Mouse (Mus musculus) forebrain, postnatal 0 days (tissue): ENCODE results near the gene Mtcl1. TPM values are rescaled to one million over a fixed set of nuclear protein-coding genes. Genes with fewer than 3 reads are reported as not detected.

Experiments
- ATAC-seq: fragments of 200-750 bp; cut with Nextera tagmentation; 2 replicates; pipeline ENCODE4 v1.8.0; 2017; ENCODE audit warnings: mild to moderate bottlenecking, moderate library complexity
- DNase-seq: peaks from one replicate; pipeline ENCODE4 v3.0.0-alpha.2; 2015
- H3K27ac ChIP-seq: fragments of 300-500 bp; sonication (generic); 2 replicates; pipeline ENCODE4 v1.5.1; 2014; ENCODE audit warnings: low read depth, mild to moderate bottlenecking, antibody characterized with exemption, low read length, moderate library complexity, mixed read lengths
- H3K27me3 ChIP-seq: fragments of 300-500 bp; sonication (generic); 2 replicates; pipeline ENCODE4 v1.6.1; 2014; ENCODE audit warnings: mild to moderate bottlenecking, low read length, mixed read lengths; ENCODE audit not compliant: insufficient read depth
- H3K36me3 ChIP-seq: fragments of 300-500 bp; sonication (generic); 2 replicates; pipeline ENCODE4 v1.6.1; 2014; ENCODE audit warnings: mild to moderate bottlenecking, moderate library complexity; ENCODE audit not compliant: insufficient read depth
- H3K4me1 ChIP-seq: fragments of 300-500 bp; sonication (generic); 2 replicates; pipeline ENCODE4 v1.6.1; 2014; ENCODE audit warnings: antibody characterized with exemption; ENCODE audit not compliant: insufficient read depth
- H3K4me2 ChIP-seq: fragments of 300-500 bp; sonication (generic); 2 replicates; pipeline ENCODE4 v1.6.1; 2014; ENCODE audit warnings: low read depth, mild to moderate bottlenecking, moderate library complexity
- H3K4me3 ChIP-seq: fragments of 300-500 bp; sonication (generic); 2 replicates; pipeline ENCODE4 v1.5.1; 2014; ENCODE audit warnings: low read depth, low read length, mixed read lengths
- H3K9ac ChIP-seq: fragments of 300-500 bp; sonication (generic); 2 replicates; pipeline ENCODE4 v1.6.1; 2014; ENCODE audit warnings: mild to moderate bottlenecking
- H3K9me3 ChIP-seq: fragments of 300-500 bp; sonication (generic); 2 replicates; pipeline ENCODE4 v1.6.1; 2016; ENCODE audit warnings: low read length
- CTCF ChIP-seq: sonication (generic); IDR thresholded peaks from 2 replicates; pipeline ENCODE4 v1.5.1; 2016; ENCODE audit warnings: antibody characterized with exemption, control low read depth, low read depth
- WGBS: fragments of 180-500 bp; shearing (Covaris S2); extraction: QIAGEN DNeasy Blood & Tissue Kit; methylation state at CpG from one replicate; pipeline ENCODE4 v1.1.7; 2014; 5-methylcytosine and 5-hydroxymethylcytosine counted together
- polyA plus RNA-seq: library from polyadenylated mRNA; unstranded; fragments of >200 nt; fragmentation: Nextera tagmentation; extraction: Ambion mirVana; gene quantifications from 2 replicates; pipeline ENCODE4 v1.2.1, GENCODE M21; 2015
- total RNA-seq: library from RNA; depleted of rRNA; stranded (reverse); fragments of >200 nt; gene quantifications from 2 replicates; pipeline ENCODE4 v1.2.3, GENCODE M21; 2014

Gene Mtcl1
- total and polyA plus RNA-seq, 2 experiments from 2014 or later, result 8.5 to 25.7 TPM

GRCm38 (mm10) chr17:66471775-66472174 lies 22.2 kb upstream of the Mtcl1 start:
- DNase-seq, result no peak
- WGBS, result 72% methylated on average over 5 of the region's 5 CpGs

GRCm38 (mm10) chr17:66471252-66471651 lies 21.7 kb upstream of the Mtcl1 start:
- H3K27me3 ChIP-seq, result no peaks in the 10 kb centered on the region
- H3K27ac ChIP-seq, result no peak overlapping the region
- no peak overlapping the region for H3K9ac ChIP-seq
- H3K4me3 ChIP-seq, result no peak overlapping the region
- ATAC-seq, result no peak
- H3K9me3 ChIP-seq, result no peaks in the 10 kb centered on the region; the same call in 1 of the 2 replicates
- 95% methylated on average over 4 of the region's 4 CpGs for WGBS
- TF ChIP-seq CTCF, result no peak
- no peak overlapping the region for H3K4me2 ChIP-seq
- H3K4me1 ChIP-seq, result peaks cover 3% of the 10 kb centered on the region; the same call in 1 of the 2 replicates
- DNase-seq, result no peak
- no peaks in the 10 kb centered on the region for H3K36me3 ChIP-seq

More at GRCm38 (mm10) chr17:66471775-66472174, 22.2 kb upstream of the Mtcl1 start:
- Histone ChIP-seq H3K9me3 (no peaks in the 10 kb centered on the region; the same call in 1 of the 2 replicates), H3K36me3 (no peaks in the 10 kb centered on the region), H3K4me1 (peaks cover 3% of the 10 kb centered on the region; the same call in 1 of the 2 replicates), H3K4me3 (no peak overlapping the region), H3K4me2 (no peak overlapping the region), H3K27me3 (no peaks in the 10 kb centered on the region), H3K27ac (no peak overlapping the region), H3K9ac (no peak overlapping the region)
- no peak for ATAC-seq
- no peak for TF ChIP-seq CTCF

DNA sequence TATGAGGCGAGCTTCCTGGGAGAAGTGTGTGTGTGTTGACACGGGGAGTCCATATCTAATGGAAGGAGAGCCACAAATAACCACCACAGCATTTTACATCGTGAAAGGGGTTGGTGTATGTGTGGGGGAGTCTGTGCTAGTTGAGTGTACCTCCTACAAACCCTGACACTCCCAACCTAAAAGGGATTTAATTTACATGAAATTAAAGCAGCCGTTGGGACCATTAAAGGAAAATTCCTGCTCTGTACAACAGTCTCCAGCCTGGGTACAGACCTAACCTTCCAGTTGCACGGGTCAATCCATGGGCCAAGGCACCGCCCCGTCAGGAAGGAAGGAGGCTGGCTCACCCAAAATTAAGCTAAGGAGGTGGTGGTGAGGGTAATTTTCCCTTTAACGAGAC lies 20.5 kb upstream of the Mtcl1 start:
- DNase-seq, result no peak
- H3K27ac ChIP-seq, result no peak overlapping the region
- no peak for ATAC-seq

GRCm38 (mm10) chr17:66457278-66457677 lies 7.7 kb upstream of the Mtcl1 start:
- Histone ChIP-seq H3K27me3 (no peaks in the 10 kb centered on the region), H3K27ac (no peak overlapping the region), H3K9me3 (no peaks in the 10 kb centered on the region), H3K4me3 (no peak overlapping the region), H3K9ac (no peak overlapping the region), H3K4me2 (no peak overlapping the region), H3K36me3 (no peaks in the 10 kb centered on the region), H3K4me1 (no peaks in the 10 kb centered on the region)
- ATAC-seq (no peak), DNase-seq (no peak)
- WGBS, result 41% methylated on average over 1 of the region's 1 CpGs
- TF ChIP-seq CTCF, result no peak

More for the DNA sequence above, 20.5 kb upstream of the Mtcl1 start:
- H3K4me2 ChIP-seq, result no peak overlapping the region
- H3K4me1 ChIP-seq, result peaks cover 3% of the 10 kb centered on the region; the same call in 1 of the 2 replicates
- H3K4me3 ChIP-seq, result no peak overlapping the region
- no peak for TF ChIP-seq CTCF
- no peaks in the 10 kb centered on the region for H3K27me3 ChIP-seq
- no peaks in the 10 kb centered on the region; the same call in 1 of the 2 replicates for H3K9me3 ChIP-seq
- 15% methylated on average over 8 of the region's 8 CpGs for WGBS
- no peaks in the 10 kb centered on the region for H3K36me3 ChIP-seq
- H3K9ac ChIP-seq, result no peak overlapping the region

DNA sequence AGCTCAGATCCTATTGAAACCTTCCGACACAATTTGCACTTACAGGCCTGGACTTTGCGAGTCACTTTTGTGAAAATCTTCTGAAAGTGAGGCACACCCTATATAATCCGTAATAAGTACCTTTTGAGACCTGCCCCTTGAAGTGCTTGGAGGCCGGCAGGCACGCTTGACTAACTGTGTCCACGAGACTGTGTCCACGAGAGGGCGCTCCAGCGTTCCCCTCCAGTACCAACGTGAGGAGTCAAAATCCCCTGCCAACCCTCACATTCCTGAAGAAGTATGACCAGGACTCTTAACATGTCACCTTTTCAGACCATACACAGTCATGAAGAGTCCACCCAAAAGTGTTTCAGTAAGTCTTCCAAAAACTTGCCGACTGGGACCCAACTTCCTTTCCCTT lies 1.6 kb upstream of the Mtcl1 start:
- DNase-seq (peak; percentile 92), ATAC-seq (no peak)
- peak overlapping the region; percentile 87 for H3K4me3 ChIP-seq
- H3K9ac ChIP-seq, result no peak overlapping the region
- H3K27ac ChIP-seq, result no peak overlapping the region
- H3K4me2 ChIP-seq, result peak overlapping the region; percentile 95
- no peaks in the 10 kb centered on the region for H3K9me3 ChIP-seq
- H3K36me3 ChIP-seq, result no peaks in the 10 kb centered on the region
- WGBS, result under 1% methylated on average over 11 of the region's 11 CpGs
- peaks cover 25% of the 10 kb centered on the region for H3K4me1 ChIP-seq
- peak; percentile 92 for TF ChIP-seq CTCF
- H3K27me3 ChIP-seq, result no peaks in the 10 kb centered on the region

DNA sequence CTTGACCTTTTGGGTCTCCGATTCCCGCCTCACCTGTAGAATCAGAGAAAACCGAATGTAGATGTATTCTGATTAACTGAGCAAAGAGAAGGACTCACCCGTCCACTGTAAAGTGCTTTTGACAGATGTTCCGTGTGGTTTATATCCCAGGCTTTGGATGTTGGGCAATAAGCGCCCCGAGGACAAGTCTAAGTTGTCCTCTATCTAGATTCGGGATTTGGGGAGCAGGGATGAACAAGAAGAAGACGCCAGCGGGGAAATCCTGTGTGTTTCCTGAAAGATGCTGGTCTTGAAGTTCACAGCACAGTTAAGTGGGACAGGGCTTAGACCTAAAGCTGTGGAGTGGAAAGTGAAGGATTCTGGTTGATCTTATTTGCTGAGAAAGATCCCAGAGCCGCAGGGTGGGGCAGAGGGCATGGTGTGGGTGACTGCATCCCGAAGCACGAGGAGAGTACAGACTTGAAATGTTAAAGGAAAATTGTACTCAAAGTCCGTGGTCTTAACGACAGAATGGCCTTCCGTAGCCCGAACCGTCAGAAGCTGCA lies 1.0 kb upstream of the Mtcl1 start:
- Histone ChIP-seq H3K9me3 (no peaks in the 10 kb centered on the region), H3K27ac (no peak overlapping the region), H3K4me1 (peaks cover 26% of the 10 kb centered on the region), H3K27me3 (no peaks in the 10 kb centered on the region), H3K36me3 (no peaks in the 10 kb centered on the region), H3K4me3 (peak overlapping the region; percentile 87), H3K9ac (peak overlapping the region; percentile 85; the same call in 1 of the 2 replicates), H3K4me2 (peak overlapping the region; percentile 95)
- 4% methylated on average over 18 of the region's 18 CpGs for WGBS
- TF ChIP-seq CTCF, result no peak
- DNase-seq, result no peak
- no peak for ATAC-seq

DNA sequence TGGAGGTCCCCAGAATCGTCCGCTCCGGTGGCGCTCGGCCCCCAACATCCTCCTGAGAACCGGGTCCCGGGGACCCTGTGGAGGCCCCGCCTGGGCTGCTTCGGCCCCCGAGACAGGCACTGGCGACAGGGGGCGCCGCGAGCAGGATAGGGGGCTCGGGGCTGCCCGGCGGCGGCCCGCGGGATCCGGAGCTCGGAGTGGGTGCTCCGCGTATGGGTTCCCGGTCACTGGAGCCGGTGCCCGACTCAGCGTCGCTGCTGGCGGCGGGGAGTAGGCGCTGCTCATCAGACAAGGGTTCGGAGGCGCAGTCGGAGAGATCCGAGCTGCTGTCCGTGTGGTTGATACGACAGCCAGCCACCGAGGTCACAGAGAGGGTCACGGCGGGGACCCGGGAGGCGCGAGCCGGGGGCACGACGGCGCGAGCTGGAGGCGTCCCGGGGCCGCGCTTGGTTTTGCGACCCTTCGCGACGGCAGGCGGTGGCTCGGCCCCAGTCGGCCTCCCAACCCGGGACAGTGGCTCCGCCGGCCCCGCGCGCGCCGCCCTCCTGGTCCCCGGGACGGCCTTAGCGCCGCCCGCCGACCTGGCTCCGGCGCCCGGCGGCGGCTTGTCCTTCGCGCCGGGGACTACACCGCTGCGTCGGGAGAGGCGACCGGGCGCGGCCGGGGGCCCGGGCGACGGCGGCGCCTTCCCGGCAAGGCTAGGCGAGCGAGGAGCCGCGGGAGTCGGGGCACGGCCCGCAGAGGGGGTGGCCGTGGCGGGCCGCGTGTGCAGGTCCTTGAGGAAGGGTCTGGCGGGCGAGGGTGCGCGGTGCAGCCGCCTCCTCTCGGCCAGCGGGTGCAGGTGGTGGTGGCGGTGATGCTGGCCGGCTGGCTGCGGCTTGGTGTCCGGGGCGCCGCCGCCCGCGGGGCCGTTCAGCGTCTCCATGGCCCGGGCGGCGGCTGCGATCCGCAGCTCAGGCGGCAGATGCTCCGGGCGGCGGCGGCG lies 837 bp downstream of the Mtcl1 start:
- ATAC-seq (peak; percentile 30), DNase-seq (peak; percentile 61)
- no peaks in the 10 kb centered on the region for H3K9me3 ChIP-seq
- H3K4me1 ChIP-seq, result peaks cover 26% of the 10 kb centered on the region
- no peaks in the 10 kb centered on the region for H3K36me3 ChIP-seq
- WGBS, result under 1% methylated on average over 109 of the region's 136 CpGs
- H3K4me2 ChIP-seq, result peak overlapping the region; percentile 95
- H3K27ac ChIP-seq, result peak overlapping the region; percentile 89
- TF ChIP-seq CTCF, result peak; percentile 49
- H3K27me3 ChIP-seq, result no peaks in the 10 kb centered on the region
- H3K4me3 ChIP-seq, result peak overlapping the region; percentile 87
- peak overlapping the region; percentile 85 for H3K9ac ChIP-seq
